Mouse (Mus musculus) limb, embryonic 10.5 days (tissue): ENCODE data around the gene Mfap4. TPM values are rescaled to one million over a fixed set of nuclear protein-coding genes. Genes with fewer than 3 reads are reported as not detected.

Experiments used
- DNase-seq: peaks from one replicate; pipeline ENCODE4 v3.0.0-alpha.2; 2017; ENCODE audit warnings: low spot score
- H3K27ac ChIP-seq: fragments of 300-500 bp; sonication (generic); 2 replicates; pipeline ENCODE4 v1.5.1; 2016; ENCODE audit warnings: mild to moderate bottlenecking
- H3K27me3 ChIP-seq: fragments of 300-500 bp; sonication (generic); 2 replicates; pipeline ENCODE4 v1.6.1; 2016; ENCODE audit warnings: low read depth, mild to moderate bottlenecking; ENCODE audit not compliant: poor library complexity, severe bottlenecking
- H3K36me3 ChIP-seq: fragments of 300-500 bp; sonication (generic); 2 replicates; pipeline ENCODE4 v1.6.1; 2016; ENCODE audit warnings: mild to moderate bottlenecking, moderate library complexity
- H3K4me1 ChIP-seq: fragments of 300-500 bp; sonication (generic); 2 replicates; pipeline ENCODE4 v1.6.1; 2016
- H3K4me3 ChIP-seq: fragments of 300-500 bp; sonication (generic); 2 replicates; pipeline ENCODE4 v1.5.1; 2016; ENCODE audit warnings: mild to moderate bottlenecking, moderate library complexity
- H3K9me3 ChIP-seq: fragments of 300-500 bp; sonication (generic); replicated peaks from 2 replicates; pipeline ENCODE4 v1.6.1; 2016; ENCODE audit warnings: mild to moderate bottlenecking
- WGBS: fragments of 180-500 bp; shearing (Covaris S2); methylation state at CpG from one replicate; pipeline ENCODE4 v1.1.7; 2016; 5-methylcytosine and 5-hydroxymethylcytosine counted together
- polyA plus RNA-seq: library from polyadenylated mRNA; unstranded; fragments of >200 nt; fragmentation: Nextera tagmentation; extraction: Ambion mirVana; gene quantifications from 2 replicates; pipeline ENCODE4 v1.2.1, GENCODE M21; 2016

The Mfap4 gene
- polyA plus RNA-seq, 1 experiment from 2014 or later = 208 TPM

- Histone ChIP-seq H3K4me3 (peak overlapping the region; percentile 62), H3K4me1 (peaks cover 77% of the 10 kb centered on the region), H3K27me3 (no peaks in the 10 kb centered on the region), H3K36me3 (peaks cover 54% of the 10 kb centered on the region), H3K27ac (peak overlapping the region; percentile 97), H3K9me3 (no peaks in the 10 kb centered on the region)
- no peak for DNase-seq
- 92% methylated on average over 14 of the region's 14 CpGs for WGBS
These were observed 1.4 kb downstream of the Mfap4 start for GRCm38 (mm10) chr11:61486458-61487219.

- H3K9me3 ChIP-seq = no peaks in the 10 kb centered on the region
These were observed 2.2 kb downstream of the Mfap4 start for GRCm38 (mm10) chr11:61487401-61487800.

GRCm38 (mm10) chr11:61487936-61488335 is 2.7 kb downstream of the Mfap4 start:
- no peak overlapping the region for H3K4me3 ChIP-seq
- H3K27me3 ChIP-seq = no peaks in the 10 kb centered on the region
- H3K36me3 ChIP-seq = peaks cover 67% of the 10 kb centered on the region
- DNase-seq = no peak
- H3K27ac ChIP-seq = 0 out of 2 replicates have a peak overlapping the region, but pooled peaks have one; percentile 97
- H3K4me1 ChIP-seq = peaks cover 76% of the 10 kb centered on the region
- WGBS = 94% methylated on average over 7 of the region's 7 CpGs
- H3K9me3 ChIP-seq = no peaks in the 10 kb centered on the region

More at GRCm38 (mm10) chr11:61487401-61487800, 2.2 kb downstream of the Mfap4 start:
- DNase-seq = no peak
- Histone ChIP-seq H3K27me3 (no peaks in the 10 kb centered on the region), H3K27ac (peak overlapping the region; percentile 97; the same call in 1 of the 2 replicates), H3K36me3 (peaks cover 61% of the 10 kb centered on the region), H3K4me1 (peaks cover 73% of the 10 kb centered on the region), H3K4me3 (peak overlapping the region; percentile 62)
- WGBS = 84% methylated on average over 2 of the region's 2 CpGs

GRCm38 (mm10) chr11:61489085-61489484 is 3.9 kb downstream of the Mfap4 start:
- H3K27ac ChIP-seq = no peak overlapping the region
- WGBS = 91% methylated on average over 2 of the region's 2 CpGs
- H3K36me3 ChIP-seq = peaks cover 68% of the 10 kb centered on the region
- H3K9me3 ChIP-seq = no peaks in the 10 kb centered on the region
- no peaks in the 10 kb centered on the region for H3K27me3 ChIP-seq
- no peak for DNase-seq
- peaks cover 74% of the 10 kb centered on the region for H3K4me1 ChIP-seq
- no peak overlapping the region for H3K4me3 ChIP-seq

GRCm38 (mm10) chr11:61489874-61490273 is 4.6 kb downstream of the Mfap4 start:
- H3K27ac ChIP-seq = peak overlapping the region; percentile 28; the same call in 1 of the 2 replicates
- H3K4me1 ChIP-seq = peaks cover 66% of the 10 kb centered on the region
- peaks cover 68% of the 10 kb centered on the region for H3K36me3 ChIP-seq
- H3K27me3 ChIP-seq = no peaks in the 10 kb centered on the region
- WGBS = 96% methylated on average over 8 of the region's 8 CpGs
- no peaks in the 10 kb centered on the region for H3K9me3 ChIP-seq
- H3K4me3 ChIP-seq = no peak overlapping the region; the same call in 1 of the 2 replicates
- no peak for DNase-seq

GRCm38 (mm10) chr11:61490944-61491520 is 5.8 kb downstream of the Mfap4 start:
- no peaks in the 10 kb centered on the region for H3K27me3 ChIP-seq
- no peak for DNase-seq
- H3K4me3 ChIP-seq = no peak overlapping the region
- H3K4me1 ChIP-seq = peaks cover 58% of the 10 kb centered on the region
- peaks cover 68% of the 10 kb centered on the region for H3K36me3 ChIP-seq
- no peaks in the 10 kb centered on the region for H3K9me3 ChIP-seq
- 96% methylated on average over 22 of the region's 22 CpGs for whole genome bisulfite sequencing
- H3K27ac ChIP-seq = no peak overlapping the region; the same call in 1 of the 2 replicates

GRCm38 (mm10) chr11:61492749-61493401 is 7.6 kb downstream of the Mfap4 start:
- Histone ChIP-seq H3K27ac (peak overlapping the region; percentile 93; the same call in 1 of the 2 replicates), H3K27me3 (no peaks in the 10 kb centered on the region), H3K9me3 (no peaks in the 10 kb centered on the region), H3K36me3 (peaks cover 52% of the 10 kb centered on the region), H3K4me1 (peaks cover 41% of the 10 kb centered on the region), H3K4me3 (peak overlapping the region; percentile 89)
- no peak for DNase-seq
- WGBS = 81% methylated on average over 12 of the region's 12 CpGs

GRCm38 (mm10) chr11:61493525-61494128 is 8.4 kb downstream of the Mfap4 start:
- WGBS = 2% methylated on average over 50 of the region's 50 CpGs
- Histone ChIP-seq H3K9me3 (no peaks in the 10 kb centered on the region), H3K4me1 (peaks cover 36% of the 10 kb centered on the region), H3K36me3 (peaks cover 44% of the 10 kb centered on the region), H3K4me3 (peak overlapping the region; percentile 89), H3K27ac (peak overlapping the region; percentile 93), H3K27me3 (no peaks in the 10 kb centered on the region)
- DNase-seq = no peak

- WGBS = under 1% methylated on average over 62 of the region's 62 CpGs
These were observed 9.1 kb downstream of the Mfap4 start, which contains the start of gene Mapk7 for GRCm38 (mm10) chr11:61494129-61494997. Mapk7 (minus strand) TSS chr11:61494406.

GRCm38 (mm10) chr11:61495528-61495927 is 10.3 kb downstream of the Mfap4 start:
- peaks cover 31% of the 10 kb centered on the region for H3K4me1 ChIP-seq
- peak overlapping the region; percentile 93 for H3K27ac ChIP-seq
- DNase-seq = no peak
- peaks cover 25% of the 10 kb centered on the region for H3K36me3 ChIP-seq
- H3K27me3 ChIP-seq = no peaks in the 10 kb centered on the region
- no peak overlapping the region for H3K4me3 ChIP-seq
- 94% methylated on average over 2 of the region's 2 CpGs for WGBS
- H3K9me3 ChIP-seq = no peaks in the 10 kb centered on the region

More at GRCm38 (mm10) chr11:61494129-61494997, 9.1 kb downstream of the Mfap4 start, which contains the start of gene Mapk7:
- Histone ChIP-seq H3K36me3 (peaks cover 37% of the 10 kb centered on the region), H3K27me3 (no peaks in the 10 kb centered on the region), H3K9me3 (no peaks in the 10 kb centered on the region), H3K4me3 (peak within 1 kb of the TSS; percentile 89), H3K27ac (peak within 1 kb of the TSS; percentile 93), H3K4me1 (peaks cover 40% of the 10 kb centered on the region)
- DNase-seq = peak; percentile 100

GRCm38 (mm10) chr11:61497490-61497889 is 12.3 kb downstream of the Mfap4 start:
- H3K27ac ChIP-seq = no peak overlapping the region
- peaks cover 27% of the 10 kb centered on the region for H3K4me1 ChIP-seq
- no peak for DNase-seq
- no peaks in the 10 kb centered on the region for H3K27me3 ChIP-seq
- no peak overlapping the region for H3K4me3 ChIP-seq
- H3K9me3 ChIP-seq = no peaks in the 10 kb centered on the region
- H3K36me3 ChIP-seq = peaks cover 6% of the 10 kb centered on the region
- WGBS = 96% methylated on average over 1 of the region's 1 CpGs
